Mouse (Mus musculus) megakaryocyte, embryonic 14.5 days (primary cell): ENCODE results near the gene Spn.

Source experiments
- FLI1 ChIP-seq: IDR thresholded peaks from 2 replicates; pipeline ENCODE4 v1.6.1; 2012; ENCODE audit warnings: low read length, inconsistent platforms, mixed read lengths
- GATA1 ChIP-seq: IDR thresholded peaks from 3 replicates; pipeline ENCODE4 v1.6.1; 2012; ENCODE audit warnings: mixed read lengths, low read length, inconsistent platforms, borderline replicate concordance

DNA sequence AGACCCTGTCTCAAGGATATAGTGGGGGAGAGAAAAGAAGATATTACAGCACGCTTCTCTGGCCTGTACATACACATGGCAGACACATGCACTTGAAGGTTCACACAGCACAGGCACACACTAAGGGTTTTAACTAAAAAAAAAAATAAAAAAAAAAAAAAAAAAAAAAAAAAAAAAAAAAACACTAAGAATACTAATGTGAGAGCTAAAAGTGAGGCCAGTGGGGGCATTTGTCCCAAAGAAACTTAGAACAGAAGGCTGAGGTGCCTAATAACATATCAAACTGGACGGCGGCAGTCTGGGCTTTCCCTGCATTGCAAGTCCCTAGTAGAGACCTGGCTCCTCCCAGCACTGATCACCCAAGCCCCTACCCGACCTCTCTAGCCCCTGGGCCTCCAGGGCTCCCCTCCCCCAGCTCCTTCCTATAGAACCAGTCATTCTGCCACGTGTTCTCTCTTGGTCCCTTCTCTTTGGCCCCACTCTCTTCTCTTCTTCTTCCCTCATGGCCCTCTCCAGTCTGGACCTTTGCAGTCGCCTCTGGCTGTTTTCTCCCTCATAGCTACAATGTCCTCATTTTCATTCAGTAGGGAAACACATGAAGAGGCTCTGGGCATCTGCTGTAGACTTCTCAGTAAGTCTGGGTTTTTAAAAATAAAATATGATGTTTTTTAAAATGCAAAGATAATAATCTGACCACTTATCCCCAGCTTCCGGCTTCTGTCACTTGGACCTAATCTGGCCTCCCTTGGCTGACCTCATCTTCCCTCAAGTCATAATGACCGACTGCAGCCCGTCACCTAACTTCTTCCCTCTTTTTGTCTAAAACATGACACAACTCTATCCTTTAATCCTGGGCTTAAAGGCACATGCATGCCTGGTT lies 8.0 kb upstream of the Spn start:
- TF ChIP-seq FLI1 (no peak), GATA1 (no peak)
